Mouse (Mus musculus) liver, postnatal 0 days (tissue): ENCODE measurements at regions not wholly inside any gene's neighbourhood (a gene's known extent, or its start where the extent isn't known, plus 50 kb on each side); places are given as distances from the start of the nearest gene placed in this dataset.

Experiments used
- CTCF ChIP-seq: sonication (generic); IDR thresholded peaks from 2 replicates; pipeline ENCODE4 v1.5.1; 2016; ENCODE audit warnings: antibody characterized with exemption, low read depth
- EP300 ChIP-seq: IDR thresholded peaks from 2 replicates; pipeline ENCODE4 v1.6.1; 2016; ENCODE audit warnings: antibody characterized with exemption, low read depth, mild to moderate bottlenecking

- TF ChIP-seq CTCF: no peak
- TF ChIP-seq EP300: no peak
Measured at GRCm38 (mm10) chr2:17855566-17856264, 124.5 kb upstream of the Nebl start.
